Mouse (Mus musculus) monocyte, adult 2 months (primary cell): Measurements from ENCODE around the gene Lpcat1.

Source experiments
- DNase-seq, 2 experiments: peaks; one replicate each; pipeline ENCODE4 v3.0.0; 2022; ENCODE audit warnings: low spot score in 2 of 2, low read depth in 1 of 2

The Lpcat1 gene

GRCm38 (mm10) chr13:73446494-73446893 lies 20.5 kb upstream of the Lpcat1 start:
- no peak for DNase-seq

GRCm38 (mm10) chr13:73446943-73447342 lies 20.1 kb upstream of the Lpcat1 start:
- no peak for DNase-seq

- no peak for DNase-seq
Measured at GRCm38 (mm10) chr13:73447478-73447877, 19.5 kb upstream of the Lpcat1 start.

- DNase-seq = no peak
Measured at GRCm38 (mm10) chr13:73448201-73448600, 18.8 kb upstream of the Lpcat1 start.

- no peak for DNase-seq
Measured at GRCm38 (mm10) chr13:73448723-73449122, 18.3 kb upstream of the Lpcat1 start.

GRCm38 (mm10) chr13:73453503-73454217 lies 13.3 kb upstream of the Lpcat1 start:
- no peak for DNase-seq

- no peak for DNase-seq
Measured at GRCm38 (mm10) chr13:73455328-73455727, 11.7 kb upstream of the Lpcat1 start.

GRCm38 (mm10) chr13:73457301-73457700 lies 9.7 kb upstream of the Lpcat1 start:
- DNase-seq = no peak

GRCm38 (mm10) chr13:73457741-73458140 lies 9.3 kb upstream of the Lpcat1 start:
- DNase-seq = no peak

- DNase-seq = no peak
Measured at GRCm38 (mm10) chr13:73458719-73459118, 8.3 kb upstream of the Lpcat1 start.

- no peak for DNase-seq
Measured at GRCm38 (mm10) chr13:73459189-73459850, 7.7 kb upstream of the Lpcat1 start.

GRCm38 (mm10) chr13:73461551-73461950 lies 5.4 kb upstream of the Lpcat1 start:
- DNase-seq = no peak

- no peak for DNase-seq
Measured at GRCm38 (mm10) chr13:73465156-73465555, 1.8 kb upstream of the Lpcat1 start.

GRCm38 (mm10) chr13:73466411-73466810 lies 586 bp upstream of the Lpcat1 start:
- DNase-seq = no peak

GRCm38 (mm10) chr13:73467421-73468237 lies 632 bp downstream of the Lpcat1 start:
- no peak for DNase-seq

- DNase-seq = no peak
Measured at GRCm38 (mm10) chr13:73468834-73469233, 1.8 kb downstream of the Lpcat1 start.

- no peak for DNase-seq
Measured at GRCm38 (mm10) chr13:73469257-73469967, 2.4 kb downstream of the Lpcat1 start.

GRCm38 (mm10) chr13:73472481-73472880 lies 5.5 kb downstream of the Lpcat1 start:
- DNase-seq = no peak

- no peak for DNase-seq
Measured at GRCm38 (mm10) chr13:73473746-73474145, 6.7 kb downstream of the Lpcat1 start.

GRCm38 (mm10) chr13:73474163-73474562 lies 7.2 kb downstream of the Lpcat1 start:
- no peak for DNase-seq
